Mouse (Mus musculus) G1E (cell line): ENCODE data around the gene Usp49. TPM values are rescaled to one million over a fixed set of nuclear protein-coding genes. Genes with fewer than 3 reads are reported as not detected.
"Not testable (repeated sequence)": the region's sequence is repeated elsewhere in the genome, so short reads cannot be mapped to it uniquely, and the experiment has no call there.

Source experiments
- ATAC-seq: 2 replicates; pipeline ENCODE4 v1.8.0; 2016; ENCODE audit warnings: mild to moderate bottlenecking; ENCODE audit not compliant: insufficient number of reproducible peaks, poor library complexity, low FRiP score, severe bottlenecking; ENCODE audit errors: extremely low read depth
- DNase-seq: peaks from one replicate; pipeline ENCODE4 v3.0.0; 2012; ENCODE audit warnings: low spot score
- H3K27me3 ChIP-seq: 2 replicates; pipeline ENCODE4 v1.6.1; 2012; ENCODE audit warnings: mild to moderate bottlenecking, low read length, inconsistent platforms; ENCODE audit not compliant: insufficient read depth
- H3K36me3 ChIP-seq: replicated peaks from 2 replicates; pipeline ENCODE3; 2012; ENCODE audit warnings: mild to moderate bottlenecking, inconsistent platforms
- H3K4me1 ChIP-seq: 2 replicates; pipeline ENCODE4 v1.6.1; 2012; ENCODE audit warnings: low read depth, low read length, inconsistent platforms, mixed read lengths; ENCODE audit not compliant: insufficient read depth
- H3K4me3 ChIP-seq: 2 replicates; pipeline ENCODE4 v1.5.1; 2012; ENCODE audit warnings: low read depth, mild to moderate bottlenecking, inconsistent platforms, low read length, moderate library complexity, mixed read lengths
- H3K9me3 ChIP-seq: replicated peaks from 2 replicates; pipeline ENCODE4 v1.6.1; 2012; ENCODE audit warnings: inconsistent platforms
- CTCF ChIP-seq: IDR thresholded peaks from 2 replicates; pipeline ENCODE4 v1.5.1; 2012; ENCODE audit warnings: low read depth, low read length, inconsistent platforms, mixed read lengths
- GATA1 ChIP-seq: IDR thresholded peaks from 2 replicates; pipeline ENCODE4 v1.6.1; 2012; ENCODE audit warnings: borderline replicate concordance, low read length, inconsistent platforms, mixed read lengths
- GATA2 ChIP-seq: IDR thresholded peaks from 2 replicates; pipeline ENCODE4 v1.6.1; 2012; ENCODE audit warnings: low read depth, low read length, inconsistent platforms, borderline replicate concordance
- POLR2AphosphoS5 ChIP-seq: IDR thresholded peaks from 2 replicates; pipeline ENCODE4 v1.6.1; 2012; ENCODE audit warnings: low read depth, low read length, inconsistent platforms; ENCODE audit not compliant: insufficient replicate concordance
- TAL1 ChIP-seq: conservative IDR thresholded peaks from 2 replicates; pipeline ENCODE4 v1.6.1; 2012; ENCODE audit warnings: low read depth, low read length, inconsistent platforms, mixed read lengths
- polyA plus RNA-seq: library from polyadenylated mRNA; stranded (reverse); fragments of >175 nt; gene quantifications from 2 replicates; pipeline ENCODE4 v1.2.3, GENCODE M21; 2012
- total RNA-seq, 2 experiments: library from RNA; stranded (forward) in 1 of 2; stranded (reverse) in 1 of 2; fragments of 200-1000 nt in 1 of 2; fragments of >200 nt in 1 of 2; fragmentation: Nextera tagmentation in 1 of 2; gene quantifications; 2 replicates each; pipeline ENCODE4 v1.2.3; 2014 to 2017

The Usp49 gene
- total and polyA plus RNA-seq, 3 experiments, result 5.3 to 41.7 (median 15.6) TPM

GRCm38 (mm10) chr17:47633999-47634770 lies 3.7 kb downstream of the Usp49 start:
- Histone ChIP-seq H3K4me3 (no peak overlapping the region), H3K36me3 (peaks cover 38% of the 10 kb centered on the region), H3K9me3 (no peaks in the 10 kb centered on the region), H3K27me3 (no peaks in the 10 kb centered on the region), H3K4me1 (peaks cover 27% of the 10 kb centered on the region)
- ATAC-seq (no peak), DNase-seq (no peak)
- no peak for TF ChIP-seq POLR2AphosphoS5
- TF ChIP-seq GATA2, result no peak
- no peak for TF ChIP-seq TAL1
- TF ChIP-seq CTCF, result no peak
- TF ChIP-seq GATA1, result no peak

- Histone ChIP-seq H3K4me3 (no peak overlapping the region), H3K36me3 (peaks cover 10% of the 10 kb centered on the region), H3K4me1 (no peaks in the 10 kb centered on the region; the same call in 1 of the 2 replicates), H3K9me3 (no peaks in the 10 kb centered on the region), H3K27me3 (no peaks in the 10 kb centered on the region)
- no peak for DNase-seq
- TF ChIP-seq TAL1 (no peak), GATA2 (no peak), POLR2AphosphoS5 (no peak), GATA1 (no peak), CTCF (no peak)
- no peak for ATAC-seq
Observed at GRCm38 (mm10) chr17:47642992-47643391, 12.5 kb downstream of the Usp49 start.

- Histone ChIP-seq H3K4me1 (no peaks in the 10 kb centered on the region; the same call in 1 of the 2 replicates), H3K4me3 (no peak overlapping the region), H3K9me3 (no peaks in the 10 kb centered on the region), H3K27me3 (no peaks in the 10 kb centered on the region), H3K36me3 (peaks cover 22% of the 10 kb centered on the region)
- TF ChIP-seq CTCF, result peak; percentile 39
- no peak for TF ChIP-seq TAL1
- peak; percentile 6 for DNase-seq
- peak; percentile 54 for ATAC-seq
Observed at GRCm38 (mm10) chr17:47646683-47647082, 16.2 kb downstream of the Usp49 start.

- no peak for ATAC-seq
- Histone ChIP-seq H3K4me1 (no peaks in the 10 kb centered on the region; the same call in 1 of the 2 replicates), H3K36me3 (peaks cover 27% of the 10 kb centered on the region), H3K27me3 (no peaks in the 10 kb centered on the region), H3K9me3 (no peaks in the 10 kb centered on the region), H3K4me3 (no peak overlapping the region)
- no peak for DNase-seq
- TF ChIP-seq GATA1, result no peak
- TF ChIP-seq CTCF, result no peak
- no peak for TF ChIP-seq TAL1
- no peak for TF ChIP-seq GATA2
- TF ChIP-seq POLR2AphosphoS5, result no peak
Observed at GRCm38 (mm10) chr17:47648966-47649365, 18.5 kb downstream of the Usp49 start.

GRCm38 (mm10) chr17:47651953-47652352 lies 21.5 kb downstream of the Usp49 start:
- no peak for ATAC-seq
- Histone ChIP-seq H3K4me1 (no peaks in the 10 kb centered on the region), H3K4me3 (no peak overlapping the region), H3K36me3 (peaks cover 41% of the 10 kb centered on the region), H3K9me3 (no peaks in the 10 kb centered on the region), H3K27me3 (no peaks in the 10 kb centered on the region)
- DNase-seq, result no peak
- TF ChIP-seq TAL1 (no peak), GATA1 (no peak), GATA2 (no peak), CTCF (no peak), POLR2AphosphoS5 (no peak)

- H3K27me3 ChIP-seq, ATAC-seq, H3K4me1 ChIP-seq, H3K9me3 ChIP-seq, H3K4me3 ChIP-seq, DNase-seq: not testable (repeated sequence)
- H3K36me3 ChIP-seq, result peaks cover 48% of the 10 kb centered on the region
Observed at GRCm38 (mm10) chr17:47654346-47654745, 23.9 kb downstream of the Usp49 start.

GRCm38 (mm10) chr17:47655697-47656096 lies 25.2 kb downstream of the Usp49 start:
- Histone ChIP-seq H3K4me3 (no peak overlapping the region), H3K9me3 (no peaks in the 10 kb centered on the region), H3K4me1 (no peaks in the 10 kb centered on the region; the same call in 1 of the 2 replicates), H3K36me3 (peaks cover 47% of the 10 kb centered on the region), H3K27me3 (no peaks in the 10 kb centered on the region)
- no peak for ATAC-seq
- no peak for DNase-seq
- TF ChIP-seq GATA2 (no peak), CTCF (no peak), TAL1 (no peak), POLR2AphosphoS5 (no peak), GATA1 (no peak)
